Mouse (Mus musculus) midbrain, embryonic 12.5 days (tissue): ENCODE measurements around the gene Tcf7l2. TPM values are rescaled to one million over a fixed set of nuclear protein-coding genes. Genes with fewer than 3 reads are reported as not detected.

Source experiments
- ATAC-seq: fragments of 200-750 bp; cut with Nextera tagmentation; 2 replicates; pipeline ENCODE4 v1.8.0; 2017; ENCODE audit warnings: low read depth, moderate TSS enrichment, moderate library complexity; ENCODE audit not compliant: low FRiP score
- H3K27ac ChIP-seq: fragments of 300-500 bp; sonication (generic); replicated peaks from 2 replicates; pipeline ENCODE4 v1.5.1; 2016; ENCODE audit warnings: mild to moderate bottlenecking
- H3K27me3 ChIP-seq: fragments of 300-500 bp; sonication (generic); 2 replicates; pipeline ENCODE4 v1.6.1; 2016; ENCODE audit warnings: mild to moderate bottlenecking
- H3K36me3 ChIP-seq: fragments of 300-500 bp; sonication (generic); 2 replicates; pipeline ENCODE4 v1.6.1; 2016
- H3K4me1 ChIP-seq: fragments of 300-500 bp; sonication (generic); 2 replicates; pipeline ENCODE4 v1.6.1; 2016
- H3K4me2 ChIP-seq: fragments of 300-500 bp; sonication (generic); replicated peaks from 2 replicates; pipeline ENCODE4 v1.6.1; 2016; ENCODE audit warnings: mild to moderate bottlenecking, moderate library complexity
- H3K4me3 ChIP-seq: fragments of 300-500 bp; sonication (generic); 2 replicates; pipeline ENCODE4 v1.5.1; 2016; ENCODE audit warnings: mild to moderate bottlenecking
- H3K9ac ChIP-seq: fragments of 300-500 bp; sonication (generic); replicated peaks from 2 replicates; pipeline ENCODE4 v1.6.1; 2016; ENCODE audit warnings: mild to moderate bottlenecking, moderate library complexity
- H3K9me3 ChIP-seq: fragments of 300-500 bp; sonication (generic); 2 replicates; pipeline ENCODE4 v1.6.1; 2016; ENCODE audit warnings: mild to moderate bottlenecking
- whole genome bisulfite sequencing: fragments of 180-500 bp; shearing (Covaris S2); methylation state at CpG from one replicate; pipeline ENCODE4 v1.1.7; 2016; 5-methylcytosine and 5-hydroxymethylcytosine counted together
- polyA plus RNA-seq: library from polyadenylated mRNA; unstranded; fragments of >200 nt; fragmentation: Nextera tagmentation; extraction: Ambion mirVana; gene quantifications from 2 replicates; pipeline ENCODE4 v1.2.1, GENCODE M21; 2016

Gene Tcf7l2
- polyA plus RNA-seq, 1 experiment from 2014 or later, result 343 TPM

DNA sequence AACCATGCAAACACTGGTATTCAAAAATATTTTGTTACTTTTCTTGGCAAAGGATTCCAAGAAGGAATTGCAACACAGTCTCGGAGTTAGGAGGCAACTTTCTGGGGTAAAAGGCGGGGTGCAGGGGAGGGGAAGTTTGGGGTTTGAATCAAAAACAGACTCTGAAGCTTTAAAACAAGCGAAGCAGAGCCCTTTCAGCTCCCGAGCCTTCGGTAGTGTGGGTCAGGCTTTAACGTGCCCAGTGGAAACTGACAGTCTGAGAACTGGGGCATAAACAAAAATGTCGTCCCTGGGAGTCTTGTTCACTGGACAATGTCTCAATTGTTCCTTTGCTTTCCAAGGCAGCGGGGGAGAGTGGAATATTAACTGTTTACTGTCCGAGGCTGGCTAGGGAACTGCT, 96.3 kb downstream of the Tcf7l2 start:
- Histone ChIP-seq H3K4me3 (no peak overlapping the region), H3K9ac (no peak overlapping the region), H3K36me3 (peaks cover 12% of the 10 kb centered on the region; the same call in 1 of the 2 replicates), H3K9me3 (no peaks in the 10 kb centered on the region), H3K27me3 (no peaks in the 10 kb centered on the region), H3K4me2 (peak overlapping the region; percentile 39), H3K27ac (peak overlapping the region; percentile 77), H3K4me1 (peaks cover 55% of the 10 kb centered on the region)
- peak; percentile 57 for ATAC-seq
- 7% methylated on average over 9 of the region's 9 CpGs for WGBS

DNA sequence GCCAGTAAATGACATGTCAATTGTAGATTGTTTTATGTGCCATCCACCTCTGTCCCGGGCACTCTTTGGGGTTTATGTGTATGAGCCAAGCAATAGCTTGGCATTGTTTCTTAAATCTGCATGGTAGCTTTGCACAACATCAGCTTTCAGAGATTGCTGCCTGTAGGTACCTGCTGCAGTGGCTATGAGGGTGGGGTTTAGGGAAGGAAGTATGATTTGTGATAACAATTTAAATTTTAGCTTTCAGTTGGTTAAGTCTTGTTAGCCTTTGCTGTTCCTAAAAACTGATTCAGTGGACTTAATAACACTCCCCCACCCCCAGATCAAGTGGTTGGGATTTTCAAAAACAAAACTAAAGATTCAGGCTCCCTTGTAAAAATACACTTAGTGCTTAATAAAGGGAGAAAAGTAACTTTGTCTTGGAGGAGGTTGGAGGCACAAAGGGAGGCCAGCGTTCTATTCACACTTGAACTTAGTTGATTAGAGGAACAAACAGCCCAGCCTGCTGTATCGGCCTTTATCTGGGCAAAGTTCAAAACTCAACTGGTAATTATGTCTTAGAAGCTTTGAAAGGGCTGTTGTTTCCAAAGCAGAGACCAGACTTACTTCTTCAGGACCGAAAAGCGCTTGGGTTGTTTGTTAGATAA, 96.9 kb downstream of the Tcf7l2 start:
- no peak for ATAC-seq
- H3K4me2 ChIP-seq, result peak overlapping the region; percentile 39
- H3K36me3 ChIP-seq, result 0 out of 2 replicates have a peak, but pooled peaks cover 8% of the 10 kb centered on the region
- H3K9me3 ChIP-seq, result no peaks in the 10 kb centered on the region
- peak overlapping the region; percentile 77 for H3K27ac ChIP-seq
- 37% methylated on average over 5 of the region's 5 CpGs for WGBS
- H3K4me3 ChIP-seq, result no peak overlapping the region
- no peaks in the 10 kb centered on the region for H3K27me3 ChIP-seq
- H3K4me1 ChIP-seq, result peaks cover 55% of the 10 kb centered on the region
- H3K9ac ChIP-seq, result no peak overlapping the region

DNA sequence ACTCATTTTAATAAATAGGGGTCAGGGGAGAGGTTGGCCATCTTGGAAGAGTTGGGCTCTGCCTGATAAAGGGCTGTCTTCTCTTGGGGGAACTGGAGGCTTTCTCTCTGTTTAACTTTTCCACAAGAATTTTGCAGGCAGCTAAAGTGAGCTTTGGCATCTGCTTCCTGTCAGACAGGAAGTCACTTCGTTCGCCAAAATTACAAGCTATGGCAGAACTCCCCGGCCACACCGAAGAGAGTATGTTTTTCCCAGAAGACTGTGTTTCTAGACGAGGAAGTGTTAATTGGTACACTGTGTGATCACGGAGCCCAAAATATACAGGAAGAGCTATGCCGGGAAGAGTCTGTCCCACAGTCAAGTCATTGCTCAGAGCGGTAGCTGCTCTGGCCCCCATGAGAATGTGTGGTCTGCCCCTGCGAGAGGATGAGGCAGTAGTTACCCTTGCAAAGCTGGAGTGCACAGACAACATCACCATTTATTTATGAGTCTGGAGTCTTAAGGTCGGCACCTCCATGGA, 97.5 kb downstream of the Tcf7l2 start:
- Histone ChIP-seq H3K4me2 (no peak overlapping the region; the same call in 1 of the 2 replicates), H3K27me3 (no peaks in the 10 kb centered on the region), H3K4me3 (no peak overlapping the region), H3K27ac (peak overlapping the region; percentile 77), H3K9me3 (no peaks in the 10 kb centered on the region), H3K9ac (no peak overlapping the region), H3K4me1 (peaks cover 55% of the 10 kb centered on the region), H3K36me3 (0 out of 2 replicates have a peak, but pooled peaks cover 8% of the 10 kb centered on the region)
- ATAC-seq, result no peak
- 78% methylated on average over 10 of the region's 10 CpGs for WGBS

DNA sequence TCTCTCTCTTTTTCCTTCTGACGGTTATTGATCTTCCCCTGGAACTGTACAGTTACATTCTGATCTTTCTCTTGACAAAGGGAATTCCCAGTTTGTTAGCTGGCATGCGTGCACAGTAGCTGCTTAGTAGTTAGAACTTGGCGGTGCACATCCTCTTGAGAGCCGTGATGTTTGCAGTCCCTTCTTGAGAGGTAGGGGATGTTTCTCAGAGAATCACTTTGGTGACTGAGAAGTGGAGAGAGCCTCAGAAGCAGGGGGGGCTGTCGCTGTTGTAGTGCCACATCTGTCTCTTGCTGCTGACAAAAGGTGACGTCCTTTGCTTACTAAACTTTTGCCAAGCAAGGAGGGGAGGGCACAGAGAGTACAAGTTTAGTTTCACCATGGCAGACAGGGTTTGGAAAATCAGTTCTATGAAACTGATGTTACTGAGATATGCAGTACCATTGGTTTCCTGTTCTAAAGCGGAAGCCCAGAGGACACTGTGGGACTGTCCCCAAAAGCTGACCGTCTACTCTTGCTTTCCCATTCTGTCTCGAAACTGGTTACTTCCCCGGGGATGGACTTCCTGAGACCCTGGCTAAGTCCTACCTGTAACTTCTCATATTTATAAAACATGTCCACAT, 99.0 kb downstream of the Tcf7l2 start:
- ATAC-seq, result no peak
- Histone ChIP-seq H3K27ac (peak overlapping the region; percentile 4; the same call in 1 of the 2 replicates), H3K4me2 (no peak overlapping the region), H3K9me3 (no peaks in the 10 kb centered on the region), H3K4me1 (peaks cover 66% of the 10 kb centered on the region), H3K4me3 (no peak overlapping the region), H3K27me3 (no peaks in the 10 kb centered on the region), H3K9ac (no peak overlapping the region), H3K36me3 (no peaks in the 10 kb centered on the region)
- 73% methylated on average over 10 of the region's 10 CpGs for WGBS

DNA sequence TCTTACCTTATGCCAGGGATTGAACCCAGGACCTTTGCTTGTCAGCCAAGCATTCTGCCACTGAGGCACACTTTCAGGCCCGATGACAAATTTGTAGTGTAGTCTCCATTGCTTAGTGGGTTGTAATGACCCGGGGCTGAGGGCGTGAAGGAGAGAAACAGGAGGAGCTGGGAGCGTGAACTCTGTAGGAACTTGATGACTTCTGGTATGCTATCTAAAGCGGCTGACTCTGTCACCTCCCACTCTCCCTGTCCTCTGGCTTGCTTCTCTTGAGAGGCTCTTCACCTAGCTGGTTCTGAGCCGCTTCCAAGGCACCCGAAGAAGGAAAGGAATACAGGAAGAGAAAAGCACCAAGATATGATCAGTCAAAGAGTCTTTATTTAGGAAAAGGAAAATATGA, 100.4 kb downstream of the Tcf7l2 start:
- Histone ChIP-seq H3K4me2 (no peak overlapping the region), H3K9me3 (no peaks in the 10 kb centered on the region), H3K27me3 (no peaks in the 10 kb centered on the region), H3K27ac (no peak overlapping the region), H3K36me3 (no peaks in the 10 kb centered on the region), H3K4me1 (peaks cover 63% of the 10 kb centered on the region), H3K9ac (no peak overlapping the region), H3K4me3 (no peak overlapping the region)
- ATAC-seq, result no peak
- 89% methylated on average over 7 of the region's 7 CpGs for WGBS

DNA sequence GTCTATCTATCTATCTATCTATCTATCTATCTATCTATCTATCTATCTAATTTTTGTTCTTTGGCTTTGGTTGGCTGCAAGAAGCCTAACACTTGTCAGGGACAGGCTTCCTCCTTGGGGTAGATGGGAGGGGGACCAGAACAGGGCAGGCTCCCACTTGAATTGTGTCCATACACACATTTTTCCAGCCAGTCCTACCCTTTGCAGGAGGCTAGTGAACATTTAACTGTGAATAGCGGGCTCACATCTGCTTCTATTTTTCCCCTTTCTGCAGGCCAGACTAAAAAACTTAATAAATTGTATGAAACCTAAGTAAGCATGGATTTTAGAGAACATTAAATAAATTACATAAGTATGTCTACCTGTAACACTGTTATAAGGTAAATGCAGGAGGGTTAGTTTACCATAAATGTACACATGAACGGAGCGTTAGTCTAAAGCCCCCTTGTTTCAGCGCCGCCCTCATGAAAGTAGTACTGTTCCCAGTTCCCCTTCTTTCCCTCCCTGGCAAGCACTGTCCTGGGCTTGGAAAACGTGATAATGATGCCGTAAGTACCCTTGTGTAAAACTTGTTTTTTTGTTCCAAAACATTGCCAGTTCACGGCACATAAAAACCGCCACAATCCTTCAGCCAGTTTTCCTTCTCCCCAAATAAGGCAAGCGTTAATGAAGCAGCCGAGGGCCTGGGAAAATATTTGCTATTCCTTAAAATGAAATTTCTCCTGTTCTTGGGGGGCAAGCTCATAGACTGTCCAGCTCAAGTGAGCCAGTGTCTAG, 101.7 kb downstream of the Tcf7l2 start:
- no peak overlapping the region for H3K9ac ChIP-seq
- 86% methylated on average over 11 of the region's 11 CpGs for WGBS
- no peak for ATAC-seq
- no peaks in the 10 kb centered on the region for H3K9me3 ChIP-seq
- H3K36me3 ChIP-seq, result no peaks in the 10 kb centered on the region
- peaks cover 52% of the 10 kb centered on the region for H3K4me1 ChIP-seq
- no peak overlapping the region for H3K27ac ChIP-seq
- H3K4me2 ChIP-seq, result no peak overlapping the region
- no peaks in the 10 kb centered on the region for H3K27me3 ChIP-seq
- no peak overlapping the region for H3K4me3 ChIP-seq

DNA sequence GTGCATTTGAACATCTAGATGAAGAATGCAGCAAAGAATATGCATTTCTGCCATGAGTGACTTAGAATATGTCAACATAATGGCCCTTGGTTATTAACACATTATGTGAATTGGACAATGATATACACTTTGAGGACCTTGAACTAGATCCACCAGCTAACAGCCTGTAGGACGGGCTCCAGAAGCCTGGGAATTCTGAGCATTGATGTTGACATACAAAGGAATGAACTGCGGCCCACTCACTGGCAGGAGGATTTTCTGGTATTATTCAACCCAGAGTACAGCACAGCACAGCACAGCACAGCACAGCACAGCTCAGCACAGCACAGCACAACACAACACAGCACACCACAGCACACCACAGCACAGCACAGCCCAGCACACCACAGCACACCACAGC, 104.1 kb downstream of the Tcf7l2 start:
- Histone ChIP-seq H3K36me3 (no peaks in the 10 kb centered on the region), H3K27ac (no peak overlapping the region), H3K4me2 (no peak overlapping the region), H3K9me3 (no peaks in the 10 kb centered on the region), H3K9ac (no peak overlapping the region), H3K27me3 (no peaks in the 10 kb centered on the region), H3K4me1 (peaks cover 35% of the 10 kb centered on the region), H3K4me3 (no peak overlapping the region)
- ATAC-seq, result no peak
- WGBS, result 55% methylated on average over 2 of the region's 2 CpGs

DNA sequence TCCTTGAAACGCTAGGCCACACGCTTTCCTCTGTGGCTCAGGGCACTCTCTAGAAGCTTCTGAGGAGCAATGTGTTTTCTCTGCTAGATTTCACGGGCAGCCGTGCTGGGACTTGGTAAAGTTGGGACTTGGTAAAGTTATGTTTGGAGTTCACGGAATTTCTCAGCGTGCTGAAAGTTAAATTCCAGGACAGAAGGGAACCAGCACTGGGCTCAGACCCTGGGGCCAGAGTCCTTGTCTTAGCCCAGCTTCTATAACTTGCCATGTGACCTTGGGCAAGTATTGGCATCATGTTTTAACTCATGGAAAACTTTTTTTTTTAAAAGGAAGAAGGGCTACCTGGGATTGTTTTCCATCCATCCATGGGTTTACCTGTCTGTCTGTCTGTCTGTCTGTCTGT, 104.6 kb downstream of the Tcf7l2 start:
- no peak overlapping the region for H3K4me2 ChIP-seq
- no peak for ATAC-seq
- no peak overlapping the region for H3K9ac ChIP-seq
- no peaks in the 10 kb centered on the region for H3K36me3 ChIP-seq
- WGBS, result 83% methylated on average over 6 of the region's 6 CpGs
- no peak overlapping the region for H3K27ac ChIP-seq
- H3K27me3 ChIP-seq, result no peaks in the 10 kb centered on the region
- H3K4me1 ChIP-seq, result peaks cover 36% of the 10 kb centered on the region
- no peaks in the 10 kb centered on the region for H3K9me3 ChIP-seq
- no peak overlapping the region for H3K4me3 ChIP-seq

DNA sequence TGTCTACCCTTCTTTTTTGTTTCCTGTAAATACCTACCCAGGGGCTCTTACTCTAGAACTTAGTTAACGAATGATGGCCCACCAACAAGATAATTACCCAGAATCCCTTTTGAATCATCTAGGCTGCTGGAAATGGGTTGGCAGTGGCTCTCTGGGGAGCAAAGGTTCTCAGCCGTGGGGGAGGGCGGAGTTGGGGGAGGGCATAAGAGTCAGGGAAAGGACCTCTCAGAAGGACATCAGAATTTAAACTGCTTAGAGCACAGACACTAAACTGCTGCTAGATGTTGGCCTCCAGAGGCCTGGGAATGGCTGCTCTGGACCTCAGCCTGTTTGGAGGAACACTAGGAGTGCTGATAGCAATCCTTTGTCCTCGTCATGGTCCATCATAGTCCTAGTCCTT, 105.4 kb downstream of the Tcf7l2 start:
- WGBS, result 77% methylated on average over 4 of the region's 4 CpGs
- no peak overlapping the region for H3K9ac ChIP-seq
- H3K36me3 ChIP-seq, result no peaks in the 10 kb centered on the region
- H3K27ac ChIP-seq, result no peak overlapping the region
- no peak for ATAC-seq
- H3K9me3 ChIP-seq, result no peaks in the 10 kb centered on the region
- no peak overlapping the region for H3K4me2 ChIP-seq
- no peak overlapping the region for H3K4me3 ChIP-seq
- peaks cover 39% of the 10 kb centered on the region for H3K4me1 ChIP-seq
- H3K27me3 ChIP-seq, result no peaks in the 10 kb centered on the region

DNA sequence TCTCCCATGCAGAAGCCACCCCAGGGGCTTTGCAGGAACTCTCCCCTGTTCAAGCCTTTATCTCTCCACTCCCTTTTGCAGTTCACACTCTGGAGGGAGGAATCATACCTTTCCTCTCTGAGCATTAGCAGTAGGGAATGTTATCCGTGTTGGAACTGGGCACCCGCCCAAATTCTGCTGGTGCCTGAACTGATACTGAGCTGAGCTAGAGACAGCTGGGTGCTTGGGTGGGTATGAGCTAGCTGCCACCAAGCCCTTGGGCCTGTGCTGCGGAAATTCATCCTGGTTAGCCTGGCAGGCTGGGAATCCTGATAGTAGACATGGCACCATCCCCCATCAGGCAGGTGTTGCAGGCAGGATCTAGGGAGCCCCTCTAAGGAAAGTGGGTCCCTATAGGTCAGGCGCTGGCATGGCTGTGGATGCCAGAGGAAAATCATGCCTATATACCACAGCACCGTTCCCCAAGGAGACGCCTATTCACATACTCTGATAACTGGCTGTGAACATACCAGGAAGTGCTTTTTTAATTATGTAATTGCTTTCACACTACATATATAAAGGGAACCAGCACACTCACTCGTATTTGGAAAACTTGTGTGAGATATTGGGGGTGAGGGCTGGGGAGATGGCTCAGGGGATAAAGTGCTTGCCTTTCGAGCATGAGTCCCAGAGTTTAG, 108.9 kb downstream of the Tcf7l2 start:
- Histone ChIP-seq H3K9me3 (no peaks in the 10 kb centered on the region), H3K36me3 (no peaks in the 10 kb centered on the region), H3K27ac (no peak overlapping the region), H3K4me1 (peaks cover 39% of the 10 kb centered on the region), H3K27me3 (no peaks in the 10 kb centered on the region), H3K4me2 (no peak overlapping the region), H3K4me3 (no peak overlapping the region), H3K9ac (no peak overlapping the region)
- 89% methylated on average over 8 of the region's 8 CpGs for WGBS
- no peak for ATAC-seq

DNA sequence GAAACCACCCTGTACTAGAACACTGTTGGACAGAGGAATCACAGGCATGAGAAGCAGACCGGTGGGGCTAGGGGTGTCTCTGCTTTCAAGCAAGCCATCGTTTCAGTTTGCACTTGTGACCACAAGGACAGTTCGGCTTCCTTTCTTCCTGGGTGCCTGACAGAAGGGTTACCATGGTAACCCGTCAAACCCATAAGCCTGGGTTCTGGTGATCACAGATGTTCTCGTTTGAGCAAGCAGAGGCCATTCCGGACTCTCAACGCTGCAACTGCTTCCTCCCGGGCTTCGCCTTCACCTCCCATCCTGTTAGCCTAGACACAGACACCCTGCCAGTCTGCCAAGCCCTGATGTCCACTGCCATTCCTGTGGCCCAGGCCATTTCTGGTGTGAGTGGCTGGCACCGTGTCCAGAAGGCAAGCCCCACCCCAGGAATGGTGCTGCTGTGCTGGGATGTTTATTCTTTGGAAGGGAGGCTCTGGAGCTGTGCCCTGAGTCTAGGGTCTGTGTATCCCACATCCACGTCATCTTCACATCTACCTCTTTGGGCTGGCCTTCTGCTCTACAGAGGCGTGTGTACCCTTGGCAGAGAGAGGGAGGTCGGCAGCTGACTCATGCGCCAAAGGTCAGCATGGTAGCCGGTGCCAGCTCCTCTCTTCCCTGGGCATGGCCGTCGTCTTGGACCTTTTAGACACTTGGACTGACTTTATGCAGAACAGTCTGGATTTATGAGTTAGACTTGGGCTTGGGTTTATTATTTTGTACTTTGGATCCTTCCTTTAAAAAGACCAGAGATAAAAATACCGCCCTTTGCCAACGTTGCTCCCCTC, 110.1 kb downstream of the Tcf7l2 start:
- Histone ChIP-seq H3K27me3 (no peaks in the 10 kb centered on the region), H3K36me3 (no peaks in the 10 kb centered on the region), H3K4me3 (no peak overlapping the region), H3K4me1 (peaks cover 33% of the 10 kb centered on the region), H3K9me3 (no peaks in the 10 kb centered on the region), H3K9ac (no peak overlapping the region), H3K4me2 (no peak overlapping the region), H3K27ac (no peak overlapping the region)
- WGBS, result 73% methylated on average over 19 of the region's 19 CpGs
- ATAC-seq, result 0 out of 2 replicates have a peak, but pooled peaks have one; percentile 30
